Mouse (Mus musculus): Measurements from ENCODE around the gene Thegl. TPM values are rescaled to one million over a fixed set of nuclear protein-coding genes. Genes with fewer than 3 reads are reported as not detected.

Gene Thegl
- total RNA-seq, 1 experiment from 2014 or later: not detected

DNA sequence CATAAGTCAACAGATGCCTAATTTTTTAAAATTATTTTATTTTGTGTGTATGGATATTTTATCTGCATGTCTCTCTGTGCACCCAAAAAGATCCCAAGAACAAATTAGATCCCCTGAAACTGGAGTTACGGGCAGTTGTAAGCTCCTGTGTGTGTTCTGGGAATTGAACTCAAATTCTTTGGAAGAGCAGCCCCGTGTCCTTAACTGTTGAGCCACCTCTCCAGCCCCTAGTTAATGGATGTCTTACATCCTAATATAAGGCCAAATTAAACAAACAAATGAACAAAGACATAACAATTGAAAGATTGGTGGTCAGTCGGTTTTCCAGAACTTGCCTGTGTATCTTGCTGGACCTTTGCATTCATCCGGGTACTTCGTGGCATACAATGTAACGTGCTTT, 93.0 kb downstream of the Thegl start:
- ATAC-seq (replicated peaks in 1 of 2; ENCODE audit: insufficient read depth in 1 of 2, low FRiP score in 2 of 2, low TSS enrichment in 1 of 2, low read depth in 1 of 2, poor library complexity in 2 of 2, severe bottlenecking in 2 of 2): no peak

DNA sequence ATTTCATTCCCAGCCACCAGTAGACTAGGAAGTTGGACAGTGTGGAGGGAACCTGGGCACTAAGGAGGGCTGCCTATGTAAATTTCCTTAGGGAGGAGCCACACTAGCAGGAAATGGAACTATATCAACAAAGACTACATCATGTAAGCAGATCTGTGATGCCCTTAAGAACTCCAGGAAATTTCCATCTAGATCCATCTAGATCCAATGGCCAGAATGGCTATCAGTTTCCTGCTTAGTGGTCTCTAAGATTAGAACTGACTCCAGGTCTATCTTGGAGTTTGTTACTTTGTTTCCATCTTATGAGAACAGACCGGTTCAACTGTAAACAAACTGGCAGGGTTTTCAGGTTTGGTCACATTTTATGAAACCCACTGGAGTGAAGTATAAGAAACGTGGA, 94.0 kb downstream of the Thegl start:
- ATAC-seq (replicated peaks in 1 of 2; ENCODE audit: insufficient read depth in 1 of 2, low FRiP score in 2 of 2, low TSS enrichment in 1 of 2, low read depth in 1 of 2, poor library complexity in 2 of 2, severe bottlenecking in 2 of 2): no peak

Other genes starting within 250 kb of the Thegl start
- gene Aasdh, start 110.5 kb upstream of the Thegl start, total RNA-seq (2017): 16.7 and 55.0 TPM in 2 replicates
- 452 and 581 TPM in 2 replicates for gene Paics, start 64.7 kb upstream of the Thegl start, total RNA-seq (2017)
- 72.3 and 95.1 TPM in 2 replicates for gene Ppat, start 64.4 kb upstream of the Thegl start, total RNA-seq (2017)
- gene Srp72, start 41.3 kb upstream of the Thegl start, total RNA-seq (2017): 130 and 142 TPM in 2 replicates
- gene Arl9, start 12.0 kb upstream of the Thegl start, total RNA-seq (2017): not detected in 2 replicates
- 0.88 and 2.6 TPM in 2 replicates for gene Hopx, start 99.1 kb downstream of the Thegl start, total RNA-seq (2017)
- not detected in 2 replicates for gene Spink2, start 195.4 kb downstream of the Thegl start, total RNA-seq (2017)
- gene Rest, start 249.5 kb downstream of the Thegl start, total RNA-seq (2017): 65.3 and 81.2 TPM in 2 replicates

All from hematopoietic stem cell, adult 5-6 weeks (primary cell).